Mouse (Mus musculus): ENCODE data around the gene Gltpd2. TPM values are rescaled to one million over a fixed set of nuclear protein-coding genes. Genes with fewer than 3 reads are reported as not detected.
"Not testable (repeated sequence)": the region's sequence is repeated elsewhere in the genome, so short reads cannot be mapped to it uniquely, and the experiment has no call there.

Gltpd2 gene
- polyA plus RNA-seq, 1 experiment, result not detected

- Histone ChIP-seq H3K9me3 (no peaks in the 10 kb centered on the region), H3K36me3 (replicated peaks; ENCODE audit: low read length) (no peaks in the 10 kb centered on the region), H3K27me3 (replicated peaks) (peaks cover 36% of the 10 kb centered on the region), H3K4me3 (replicated peaks) (no peak within 1 kb of the TSS), H3K4me1 (peaks cover 45% of the 10 kb centered on the region)
- TF ChIP-seq GATA1 (IDR thresholded peaks at IDR 0.05; ENCODE audit: borderline replicate concordance, low read length) (no peak), FLI1 (IDR thresholded peaks at IDR 0.05; ENCODE audit: low read length) (no peak)
Measured at GRCm38 (mm10) chr11:70514288-70514687, 4.7 kb upstream of the Gltpd2 start, which contains the start of gene Vmo1. Gene Vmo1 (minus strand): TSS chr11:70514616.

- Histone ChIP-seq H3K9me3 (no peaks in the 10 kb centered on the region), H3K4me3 (replicated peaks) (no peak overlapping the region), H3K4me1 (peaks cover 46% of the 10 kb centered on the region), H3K27me3 (replicated peaks) (peaks cover 31% of the 10 kb centered on the region), H3K36me3 (replicated peaks; ENCODE audit: low read length) (no peaks in the 10 kb centered on the region)
- no peak for TF ChIP-seq FLI1 (IDR thresholded peaks at IDR 0.05; ENCODE audit: low read length)
- TF ChIP-seq GATA1 (IDR thresholded peaks at IDR 0.05; ENCODE audit: borderline replicate concordance, low read length), result no peak
Measured at GRCm38 (mm10) chr11:70516352-70516751, 2.6 kb upstream of the Gltpd2 start.

- Histone ChIP-seq H3K4me3 (replicated peaks) (no peak overlapping the region), H3K4me1 (peaks cover 30% of the 10 kb centered on the region), H3K9me3 (no peaks in the 10 kb centered on the region), H3K36me3 (replicated peaks; ENCODE audit: low read length) (no peaks in the 10 kb centered on the region), H3K27me3 (replicated peaks) (peaks cover 29% of the 10 kb centered on the region)
- TF ChIP-seq FLI1 (IDR thresholded peaks at IDR 0.05; ENCODE audit: low read length), result no peak
- TF ChIP-seq GATA1 (IDR thresholded peaks at IDR 0.05; ENCODE audit: borderline replicate concordance, low read length), result no peak
Measured at GRCm38 (mm10) chr11:70518436-70518835, 560 bp upstream of the Gltpd2 start.

GRCm38 (mm10) chr11:70520178-70520769, 1.3 kb downstream of the Gltpd2 start:
- TF ChIP-seq GATA1 (IDR thresholded peaks at IDR 0.05; ENCODE audit: borderline replicate concordance, low read length) (no peak), FLI1 (IDR thresholded peaks at IDR 0.05; ENCODE audit: low read length) (no peak)
- Histone ChIP-seq H3K27me3 (replicated peaks) (peaks cover 18% of the 10 kb centered on the region), H3K4me1 (peaks cover 30% of the 10 kb centered on the region), H3K36me3 (replicated peaks; ENCODE audit: low read length) (no peaks in the 10 kb centered on the region), H3K4me3 (replicated peaks) (no peak overlapping the region), H3K9me3 (no peaks in the 10 kb centered on the region)

- H3K9me3 ChIP-seq; H3K4me3 ChIP-seq (replicated peaks): not testable (repeated sequence)
- peaks cover 27% of the 10 kb centered on the region for H3K36me3 ChIP-seq (replicated peaks; ENCODE audit: low read length)
- peaks cover 14% of the 10 kb centered on the region for H3K27me3 ChIP-seq (replicated peaks)
- H3K4me1 ChIP-seq, result peaks cover 49% of the 10 kb centered on the region
Measured at GRCm38 (mm10) chr11:70523306-70523989, 4.5 kb downstream of the Gltpd2 start.

- H3K36me3 ChIP-seq (replicated peaks; ENCODE audit: low read length), result peaks cover 33% of the 10 kb centered on the region
- H3K9me3 ChIP-seq, result no peaks in the 10 kb centered on the region
- peaks cover 39% of the 10 kb centered on the region for H3K4me1 ChIP-seq
- peak overlapping the region; percentile 95 for H3K4me3 ChIP-seq (replicated peaks)
- H3K27me3 ChIP-seq (replicated peaks), result peaks cover 11% of the 10 kb centered on the region
- no peak for TF ChIP-seq GATA1 (IDR thresholded peaks at IDR 0.05; ENCODE audit: borderline replicate concordance, low read length)
- no peak for TF ChIP-seq FLI1 (IDR thresholded peaks at IDR 0.05; ENCODE audit: low read length)
Measured at GRCm38 (mm10) chr11:70524782-70525181, 5.8 kb downstream of the Gltpd2 start.

- H3K9me3 ChIP-seq, result no peaks in the 10 kb centered on the region
- TF ChIP-seq FLI1 (IDR thresholded peaks at IDR 0.05; ENCODE audit: low read length) (no peak), GATA1 (IDR thresholded peaks at IDR 0.05; ENCODE audit: borderline replicate concordance, low read length) (no peak)
Measured at GRCm38 (mm10) chr11:70525184-70525678, 6.2 kb downstream of the Gltpd2 start, which contains the start of gene Psmb6. Gene Psmb6 (plus strand): TSS chr11:70525367.

GRCm38 (mm10) chr11:70525726-70526125, 6.7 kb downstream of the Gltpd2 start:
- peaks cover 30% of the 10 kb centered on the region for H3K4me1 ChIP-seq
- H3K4me3 ChIP-seq (replicated peaks), result peak overlapping the region; percentile 95
- peaks cover 3% of the 10 kb centered on the region for H3K27me3 ChIP-seq (replicated peaks)
- peaks cover 33% of the 10 kb centered on the region for H3K36me3 ChIP-seq (replicated peaks; ENCODE audit: low read length)
- no peak for TF ChIP-seq GATA1 (IDR thresholded peaks at IDR 0.05; ENCODE audit: borderline replicate concordance, low read length)
- no peak for TF ChIP-seq FLI1 (IDR thresholded peaks at IDR 0.05; ENCODE audit: low read length)
- H3K9me3 ChIP-seq, result no peaks in the 10 kb centered on the region

More at GRCm38 (mm10) chr11:70525184-70525678, 6.2 kb downstream of the Gltpd2 start, which contains the start of gene Psmb6:
- Histone ChIP-seq H3K4me1 (peaks cover 35% of the 10 kb centered on the region), H3K36me3 (replicated peaks; ENCODE audit: low read length) (peaks cover 33% of the 10 kb centered on the region), H3K27me3 (replicated peaks) (peaks cover 7% of the 10 kb centered on the region), H3K4me3 (replicated peaks) (peak within 1 kb of the TSS; percentile 95)

- H3K36me3 ChIP-seq (replicated peaks; ENCODE audit: low read length), result peaks cover 33% of the 10 kb centered on the region
- H3K4me3 ChIP-seq (replicated peaks), result peak overlapping the region; percentile 95
- H3K4me1 ChIP-seq, result peaks cover 29% of the 10 kb centered on the region
- no peaks in the 10 kb centered on the region for H3K9me3 ChIP-seq
- TF ChIP-seq GATA1 (IDR thresholded peaks at IDR 0.05; ENCODE audit: borderline replicate concordance, low read length), result no peak
- TF ChIP-seq FLI1 (IDR thresholded peaks at IDR 0.05; ENCODE audit: low read length), result no peak
- H3K27me3 ChIP-seq (replicated peaks), result peaks cover 2% of the 10 kb centered on the region
Measured at GRCm38 (mm10) chr11:70526211-70526610, 7.2 kb downstream of the Gltpd2 start.

- Histone ChIP-seq H3K27me3 (replicated peaks) (peaks cover 8% of the 10 kb centered on the region), H3K4me3 (replicated peaks) (no peak overlapping the region), H3K9me3 (no peaks in the 10 kb centered on the region), H3K36me3 (replicated peaks; ENCODE audit: low read length) (peaks cover 33% of the 10 kb centered on the region), H3K4me1 (peaks cover 39% of the 10 kb centered on the region)
- TF ChIP-seq GATA1 (IDR thresholded peaks at IDR 0.05; ENCODE audit: borderline replicate concordance, low read length), result no peak
- TF ChIP-seq FLI1 (IDR thresholded peaks at IDR 0.05; ENCODE audit: low read length), result no peak
Measured at GRCm38 (mm10) chr11:70528610-70529009, 9.6 kb downstream of the Gltpd2 start.

- not testable (repeated sequence) for H3K9me3 ChIP-seq; H3K4me3 ChIP-seq (replicated peaks); H3K27me3 ChIP-seq (replicated peaks)
- Histone ChIP-seq H3K36me3 (replicated peaks; ENCODE audit: low read length) (peaks cover 30% of the 10 kb centered on the region), H3K4me1 (peaks cover 51% of the 10 kb centered on the region)
Measured at GRCm38 (mm10) chr11:70531065-70531464, 12.1 kb downstream of the Gltpd2 start.
